Mouse (Mus musculus): ENCODE results near the gene 2510009E07Rik. TPM values are rescaled to one million over a fixed set of nuclear protein-coding genes. Genes with fewer than 3 reads are reported as not detected.

Gene 2510009E07Rik
- polyA plus RNA-seq, 1 experiment from 2014 or later, result 16.6 TPM

GRCm38 (mm10) chr16:21607651-21608040, 86.8 kb downstream of the 2510009E07Rik start:
- Histone ChIP-seq H3K9me3 (no peaks in the 10 kb centered on the region), H3K27ac (no peak overlapping the region), H3K4me2 (no peak overlapping the region), H3K9ac (replicated peaks) (no peak overlapping the region), H3K4me1 (replicated peaks) (no peaks in the 10 kb centered on the region), H3K36me3 (no peaks in the 10 kb centered on the region), H3K4me3 (replicated peaks) (no peak overlapping the region), H3K27me3 (no peaks in the 10 kb centered on the region)
- WGBS, result 75% methylated on average over 5 of the region's 5 CpGs
- ATAC-seq (ENCODE audit: insufficient number of reproducible peaks, insufficient read depth, low FRiP score, low TSS enrichment, low read depth), result no peak

GRCm38 (mm10) chr16:21607021-21607650, 87.3 kb downstream of the 2510009E07Rik start:
- no peak overlapping the region for H3K4me3 ChIP-seq (replicated peaks)
- H3K27me3 ChIP-seq, result no peaks in the 10 kb centered on the region
- H3K4me1 ChIP-seq (replicated peaks), result no peaks in the 10 kb centered on the region
- no peak overlapping the region for H3K9ac ChIP-seq (replicated peaks)
- ATAC-seq (ENCODE audit: insufficient number of reproducible peaks, insufficient read depth, low FRiP score, low TSS enrichment, low read depth), result no peak
- WGBS, result 81% methylated on average over 8 of the region's 8 CpGs
- no peak overlapping the region for H3K4me2 ChIP-seq
- H3K9me3 ChIP-seq, result no peaks in the 10 kb centered on the region
- H3K36me3 ChIP-seq, result no peaks in the 10 kb centered on the region
- H3K27ac ChIP-seq, result no peak overlapping the region

GRCm38 (mm10) chr16:21606249-21607020, 88.0 kb downstream of the 2510009E07Rik start:
- H3K27ac ChIP-seq, result no peak overlapping the region
- H3K4me2 ChIP-seq, result no peak overlapping the region
- no peaks in the 10 kb centered on the region for H3K4me1 ChIP-seq (replicated peaks)
- no peak overlapping the region for H3K4me3 ChIP-seq (replicated peaks)
- no peak overlapping the region for H3K9ac ChIP-seq (replicated peaks)
- ATAC-seq (ENCODE audit: insufficient number of reproducible peaks, insufficient read depth, low FRiP score, low TSS enrichment, low read depth), result no peak
- no peaks in the 10 kb centered on the region for H3K9me3 ChIP-seq
- no peaks in the 10 kb centered on the region for H3K27me3 ChIP-seq
- 88% methylated on average over 6 of the region's 6 CpGs for WGBS
- H3K36me3 ChIP-seq, result no peaks in the 10 kb centered on the region

GRCm38 (mm10) chr16:21604354-21604753, 90.1 kb downstream of the 2510009E07Rik start:
- no peak overlapping the region for H3K27ac ChIP-seq
- no peaks in the 10 kb centered on the region for H3K4me1 ChIP-seq (replicated peaks)
- no peak overlapping the region for H3K4me3 ChIP-seq (replicated peaks)
- no peaks in the 10 kb centered on the region for H3K9me3 ChIP-seq
- WGBS, result 71% methylated on average over 6 of the region's 6 CpGs
- no peaks in the 10 kb centered on the region for H3K27me3 ChIP-seq
- no peak overlapping the region for H3K9ac ChIP-seq (replicated peaks)
- H3K36me3 ChIP-seq, result no peaks in the 10 kb centered on the region
- ATAC-seq (ENCODE audit: insufficient number of reproducible peaks, insufficient read depth, low FRiP score, low TSS enrichment, low read depth), result no peak
- no peak overlapping the region for H3K4me2 ChIP-seq

Other genes with a start within 250 kb of the 2510009E07Rik start
- gene Ehhadh, start 93.1 kb upstream of the 2510009E07Rik start, polyA plus RNA-seq (2016; fragmentation: Nextera tagmentation; extraction: Ambion mirVana), result 2.4 and 2.6 TPM in 2 replicates
- 1.1 and 1.2 TPM in 2 replicates for gene Map3k13, start 99.7 kb upstream of the 2510009E07Rik start, polyA plus RNA-seq (2016; fragmentation: Nextera tagmentation; extraction: Ambion mirVana)